Mouse (Mus musculus) mammary gland, adult 2 months (tissue): ENCODE results near the gene Cxcl9. TPM values are rescaled to one million over a fixed set of nuclear protein-coding genes. Genes with fewer than 3 reads are reported as not detected.

Source experiments
- polyA plus RNA-seq: library from polyadenylated mRNA; depleted of rRNA; stranded (reverse); fragments of >200 nt; gene quantifications from 2 replicates; pipeline ENCODE4 v1.2.3, GENCODE M21; 2012; ENCODE audit warnings: low replicate concordance; rRNA removed

The Cxcl9 gene
- 54.6 and 78.7 TPM in 2 replicates for polyA plus RNA-seq

GRCm38 (mm10) chr5:92327929-92328328 is at the start of gene Cxcl9:
TSS of gene Cxcl9 (minus strand) at chr5:92328079.

GRCm38 (mm10) chr5:92348794-92349413 is 21.0 kb upstream of the Cxcl9 start, which contains the start of gene Cxcl10:
TSS of gene Cxcl10 (minus strand) at chr5:92348889.

GRCm38 (mm10) chr5:92331635-92332338 is 3.9 kb upstream of the Cxcl9 start, which contains the start of gene Art3:
TSS of gene Art3 (plus strand) at chr5:92331827.

GRCm38 (mm10) chr5:92309681-92310511 is 18.0 kb downstream of the Cxcl9 start, which contains the start of gene Sdad1:
TSS of gene Sdad1 (minus strand) at chr5:92310479.

GRCm38 (mm10) chr5:92277437-92278394 is 50.2 kb downstream of the Cxcl9 start, which contains the start of gene Naaa:
TSS of gene Naaa (minus strand) at chr5:92278170.

Other genes starting within 250 kb of the Cxcl9 start
- gene G3bp2, start 244.4 kb downstream of the Cxcl9 start, polyA plus RNA-seq, result 14.8 and 28.2 TPM in 2 replicates
- gene Uso1, start 190.1 kb downstream of the Cxcl9 start, polyA plus RNA-seq, result 24.9 and 26.0 TPM in 2 replicates
- not detected in 2 replicates for gene U90926, start 112.7 kb downstream of the Cxcl9 start, polyA plus RNA-seq
- gene Ppef2, start 71.8 kb downstream of the Cxcl9 start, polyA plus RNA-seq, result 1.8 and 2.6 TPM in 2 replicates
- gene Naaa, start 49.9 kb downstream of the Cxcl9 start, polyA plus RNA-seq, result 96.5 and 118 TPM in 2 replicates
- 9.1 and 12.4 TPM in 2 replicates for gene Sdad1, start 17.6 kb downstream of the Cxcl9 start, polyA plus RNA-seq
- gene Art3, start 3.7 kb upstream of the Cxcl9 start, polyA plus RNA-seq, result 41.7 and 96.6 TPM in 2 replicates
- 10.0 and 18.9 TPM in 2 replicates for gene Cxcl10, start 20.8 kb upstream of the Cxcl9 start, polyA plus RNA-seq
- 10.5 and 16.5 TPM in 2 replicates for gene Nup54, start 107.1 kb upstream of the Cxcl9 start, polyA plus RNA-seq
- 26.6 and 37.0 TPM in 2 replicates for gene Scarb2, start 178.8 kb upstream of the Cxcl9 start, polyA plus RNA-seq
- not detected in 2 replicates for gene Fam47e, start 227.0 kb upstream of the Cxcl9 start, polyA plus RNA-seq